Mouse (Mus musculus): ENCODE data around the gene Id1.

Id1 gene

GRCm38 (mm10) chr2:152784640-152785039 is 48.6 kb downstream of the Id1 start:
- no peak for DNase-seq (ENCODE audit: low read depth)

GRCm38 (mm10) chr2:152785446-152786350 is 49.6 kb downstream of the Id1 start:
- DNase-seq (ENCODE audit: low read depth), result no peak
